Mouse (Mus musculus) forebrain, embryonic 14.5 days (tissue): ENCODE results near the gene Hectd1. TPM values are rescaled to one million over a fixed set of nuclear protein-coding genes. Genes with fewer than 3 reads are reported as not detected.

ENCODE experiments used
- ATAC-seq: fragments of 200-750 bp; cut with Nextera tagmentation; 2 replicates; pipeline ENCODE4 v1.8.0; 2017; ENCODE audit warnings: mild to moderate bottlenecking, moderate library complexity
- DNase-seq: peaks from one replicate; pipeline ENCODE4 v3.0.0-alpha.2; 2015; ENCODE audit warnings: low spot score
- H3K27ac ChIP-seq: fragments of 300-500 bp; sonication (generic); 2 replicates; pipeline ENCODE4 v1.5.1; 2014; ENCODE audit warnings: low read depth, mild to moderate bottlenecking, control low read depth, low read length, moderate library complexity
- H3K27me3 ChIP-seq: fragments of 300-500 bp; sonication (generic); replicated peaks from 2 replicates; pipeline ENCODE4 v1.6.1; 2014; ENCODE audit warnings: low read length, control low read depth, mixed read lengths; ENCODE audit not compliant: control insufficient read depth, insufficient read depth
- H3K36me3 ChIP-seq: fragments of 300-500 bp; sonication (generic); 2 replicates; pipeline ENCODE4 v1.6.1; 2014; ENCODE audit warnings: low read length, control low read depth; ENCODE audit not compliant: control insufficient read depth, insufficient read depth
- H3K4me1 ChIP-seq: fragments of 300-500 bp; sonication (generic); 2 replicates; pipeline ENCODE4 v1.6.1; 2014; ENCODE audit warnings: antibody characterized with exemption, low read length, control low read depth; ENCODE audit not compliant: control insufficient read depth, insufficient read depth
- H3K4me2 ChIP-seq: fragments of 300-500 bp; sonication (generic); 2 replicates; pipeline ENCODE4 v1.6.1; 2014; ENCODE audit warnings: mild to moderate bottlenecking, control low read depth, low read length
- H3K4me3 ChIP-seq: fragments of 300-500 bp; sonication (generic); 2 replicates; pipeline ENCODE4 v1.5.1; 2014; ENCODE audit warnings: low read depth, low read length, control low read depth
- H3K9ac ChIP-seq: fragments of 300-500 bp; sonication (generic); 2 replicates; pipeline ENCODE4 v1.6.1; 2014; ENCODE audit warnings: mild to moderate bottlenecking, low read length, control low read depth, moderate library complexity
- H3K9me3 ChIP-seq: fragments of 300-500 bp; sonication (generic); replicated peaks from 2 replicates; pipeline ENCODE4 v1.6.1; 2016; ENCODE audit warnings: low read length, control low read depth, mixed read lengths; ENCODE audit not compliant: control insufficient read depth
- WGBS: fragments of 180-500 bp; shearing (Covaris S2); extraction: QIAGEN DNeasy Blood & Tissue Kit; methylation state at CpG from one replicate; pipeline ENCODE4 v1.1.7; 2014; 5-methylcytosine and 5-hydroxymethylcytosine counted together
- polyA plus RNA-seq: library from polyadenylated mRNA; unstranded; fragments of >200 nt; fragmentation: Nextera tagmentation; extraction: Ambion mirVana; gene quantifications from 2 replicates; pipeline ENCODE4 v1.2.1, GENCODE M21; 2014

Hectd1 gene
- polyA plus RNA-seq, 1 experiment from 2014 or later, result 31.1 TPM

GRCm38 (mm10) chr12:51849902-51850301 lies 20.6 kb upstream of the Hectd1 start:
- DNase-seq (no peak), ATAC-seq (no peak)
- no peaks in the 10 kb centered on the region for H3K27me3 ChIP-seq
- no peaks in the 10 kb centered on the region for H3K4me1 ChIP-seq
- H3K9me3 ChIP-seq, result no peaks in the 10 kb centered on the region
- H3K36me3 ChIP-seq, result no peaks in the 10 kb centered on the region
- no peak overlapping the region for H3K9ac ChIP-seq
- H3K4me3 ChIP-seq, result no peak overlapping the region
- WGBS, result 99% methylated on average over 2 of the region's 2 CpGs
- no peak overlapping the region for H3K4me2 ChIP-seq
- H3K27ac ChIP-seq, result no peak overlapping the region

- Histone ChIP-seq H3K9me3 (no peaks in the 10 kb centered on the region), H3K4me3 (no peak overlapping the region), H3K27ac (no peak overlapping the region), H3K9ac (no peak overlapping the region), H3K4me1 (no peaks in the 10 kb centered on the region), H3K36me3 (no peaks in the 10 kb centered on the region), H3K4me2 (no peak overlapping the region), H3K27me3 (no peaks in the 10 kb centered on the region)
- WGBS, result 87% methylated on average over 9 of the region's 9 CpGs
- no peak for ATAC-seq
- DNase-seq, result no peak
These were observed 18.8 kb upstream of the Hectd1 start for GRCm38 (mm10) chr12:51847953-51848680.

GRCm38 (mm10) chr12:51845261-51845660 lies 15.9 kb upstream of the Hectd1 start:
- Histone ChIP-seq H3K4me3 (peak overlapping the region; percentile 39; the same call in 1 of the 2 replicates), H3K4me1 (no peaks in the 10 kb centered on the region), H3K36me3 (no peaks in the 10 kb centered on the region), H3K9ac (no peak overlapping the region), H3K27me3 (no peaks in the 10 kb centered on the region), H3K9me3 (no peaks in the 10 kb centered on the region), H3K4me2 (peak overlapping the region; percentile 71), H3K27ac (no peak overlapping the region)
- DNase-seq (no peak), ATAC-seq (peak; percentile 35; the same call in 1 of the 2 replicates)
- 25% methylated on average over 1 of the region's 1 CpGs for WGBS

- no peak overlapping the region for H3K27ac ChIP-seq
- peak overlapping the region; percentile 61 for H3K9ac ChIP-seq
- no peaks in the 10 kb centered on the region for H3K36me3 ChIP-seq
- DNase-seq, result peak; percentile 87
- peak overlapping the region; percentile 71 for H3K4me2 ChIP-seq
- under 1% methylated on average over 17 of the region's 17 CpGs for WGBS
- H3K4me1 ChIP-seq, result no peaks in the 10 kb centered on the region
- H3K9me3 ChIP-seq, result no peaks in the 10 kb centered on the region
- ATAC-seq, result peak; percentile 97
- peak overlapping the region; percentile 39 for H3K4me3 ChIP-seq
- no peaks in the 10 kb centered on the region for H3K27me3 ChIP-seq
These were observed 15.5 kb upstream of the Hectd1 start for GRCm38 (mm10) chr12:51844771-51845256.

GRCm38 (mm10) chr12:51843576-51844520 lies 14.5 kb upstream of the Hectd1 start:
- peak overlapping the region; percentile 61; the same call in 1 of the 2 replicates for H3K9ac ChIP-seq
- no peak overlapping the region for H3K27ac ChIP-seq
- no peaks in the 10 kb centered on the region for H3K36me3 ChIP-seq
- ATAC-seq (no peak), DNase-seq (no peak)
- H3K9me3 ChIP-seq, result no peaks in the 10 kb centered on the region
- peak overlapping the region; percentile 39 for H3K4me3 ChIP-seq
- WGBS, result 33% methylated on average over 15 of the region's 15 CpGs
- H3K27me3 ChIP-seq, result no peaks in the 10 kb centered on the region
- no peaks in the 10 kb centered on the region for H3K4me1 ChIP-seq
- H3K4me2 ChIP-seq, result peak overlapping the region; percentile 71

- 33% methylated on average over 6 of the region's 6 CpGs for WGBS
- no peaks in the 10 kb centered on the region for H3K9me3 ChIP-seq
- no peak for DNase-seq
These were observed 12.9 kb upstream of the Hectd1 start for GRCm38 (mm10) chr12:51842081-51842864.

GRCm38 (mm10) chr12:51839856-51840255 lies 10.5 kb upstream of the Hectd1 start:
- no peak overlapping the region for H3K4me3 ChIP-seq
- no peaks in the 10 kb centered on the region for H3K9me3 ChIP-seq
- H3K4me2 ChIP-seq, result no peak overlapping the region
- no peaks in the 10 kb centered on the region for H3K4me1 ChIP-seq
- ATAC-seq (no peak), DNase-seq (no peak)
- H3K9ac ChIP-seq, result no peak overlapping the region
- no peaks in the 10 kb centered on the region for H3K27me3 ChIP-seq
- no peaks in the 10 kb centered on the region for H3K36me3 ChIP-seq
- no peak overlapping the region for H3K27ac ChIP-seq
- WGBS, result 91% methylated on average over 1 of the region's 1 CpGs

More at GRCm38 (mm10) chr12:51842081-51842864, 12.9 kb upstream of the Hectd1 start:
- H3K27ac ChIP-seq, result no peak overlapping the region
- no peak overlapping the region for H3K4me2 ChIP-seq
- H3K36me3 ChIP-seq, result no peaks in the 10 kb centered on the region
- ATAC-seq, result no peak
- no peaks in the 10 kb centered on the region for H3K4me1 ChIP-seq
- H3K9ac ChIP-seq, result no peak overlapping the region
- no peak overlapping the region for H3K4me3 ChIP-seq
- no peaks in the 10 kb centered on the region for H3K27me3 ChIP-seq

- Histone ChIP-seq H3K27me3 (no peaks in the 10 kb centered on the region), H3K9ac (no peak overlapping the region), H3K4me2 (no peak overlapping the region), H3K27ac (no peak overlapping the region), H3K36me3 (no peaks in the 10 kb centered on the region), H3K4me1 (peaks cover 2% of the 10 kb centered on the region), H3K9me3 (no peaks in the 10 kb centered on the region), H3K4me3 (no peak overlapping the region)
- DNase-seq (no peak), ATAC-seq (no peak)
- WGBS, result 41% methylated on average over 3 of the region's 3 CpGs
These were observed 5.9 kb upstream of the Hectd1 start for GRCm38 (mm10) chr12:51835219-51835618.
